Mouse (Mus musculus): ENCODE results near the gene Skint1.
"Not testable (repeated sequence)": the region's sequence is repeated elsewhere in the genome, so short reads cannot be mapped to it uniquely, and the experiment has no call there.

Skint1 gene

DNA sequence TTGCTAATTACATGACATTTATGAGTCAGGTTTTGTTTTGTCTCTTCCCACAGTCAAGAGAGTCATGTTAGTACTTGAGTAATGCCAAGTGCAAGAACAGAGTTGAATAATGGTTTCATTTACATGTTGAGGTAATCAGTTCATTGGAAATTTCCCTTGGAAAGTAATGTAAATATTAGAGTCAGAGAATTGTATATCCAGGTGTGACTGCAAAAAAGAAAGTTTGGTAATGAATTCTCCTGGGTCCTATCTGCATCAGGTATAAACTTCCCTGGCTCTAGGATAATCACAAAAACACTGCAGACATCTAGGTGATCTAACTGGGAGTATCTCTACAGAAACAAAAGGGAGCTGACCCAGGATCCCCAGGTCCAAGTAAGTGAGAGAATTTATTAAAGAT is at the start of gene Skint1:
TSS of gene Skint1 (plus strand) at position 301 of the 400 bp plus-strand sequence.
- no peak for DNase-seq (ENCODE audit: low spot score in 2 of 2)

DNA sequence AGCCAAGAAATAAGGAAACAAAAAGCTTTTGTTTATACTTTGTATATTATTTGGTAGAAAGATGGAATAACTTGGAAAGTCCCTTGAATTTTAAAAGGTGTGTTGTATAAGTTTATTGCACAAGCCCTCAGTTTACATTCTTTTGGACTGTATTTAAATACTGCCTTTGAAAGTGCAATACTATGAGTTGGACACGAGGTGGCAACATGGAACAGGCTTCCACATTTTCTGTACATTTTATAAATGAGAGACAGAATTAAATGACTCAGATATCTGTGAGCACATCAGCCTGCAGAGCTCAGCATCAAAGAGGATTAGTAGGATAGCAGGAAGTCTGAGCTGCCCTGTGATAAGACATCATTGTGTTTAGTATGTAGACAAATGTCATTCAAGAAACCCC is 44.8 kb upstream of the Skint1 start:
- no peak for DNase-seq (ENCODE audit: low spot score in 2 of 2)

DNA sequence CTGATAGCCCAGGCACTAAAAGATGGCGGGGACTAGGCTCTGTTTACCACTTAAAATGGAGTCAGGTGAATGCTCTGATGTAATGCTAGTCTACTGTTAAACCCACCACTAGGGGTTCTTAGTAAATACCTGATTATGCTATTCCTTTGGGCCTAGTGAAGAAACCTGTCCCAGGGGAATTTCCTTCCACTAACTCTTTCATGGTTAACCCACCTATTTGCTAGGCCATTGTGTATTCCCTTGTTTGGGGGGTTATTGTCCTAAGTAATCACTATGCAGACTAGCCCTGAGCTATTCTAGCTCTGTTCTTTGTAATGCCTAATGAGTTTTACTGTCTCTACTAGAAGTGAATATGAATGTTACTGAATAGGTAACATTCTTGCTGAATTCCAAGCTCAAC is 42.8 kb upstream of the Skint1 start:
- not testable (repeated sequence) for DNase-seq (ENCODE audit: low spot score in 2 of 2)

DNA sequence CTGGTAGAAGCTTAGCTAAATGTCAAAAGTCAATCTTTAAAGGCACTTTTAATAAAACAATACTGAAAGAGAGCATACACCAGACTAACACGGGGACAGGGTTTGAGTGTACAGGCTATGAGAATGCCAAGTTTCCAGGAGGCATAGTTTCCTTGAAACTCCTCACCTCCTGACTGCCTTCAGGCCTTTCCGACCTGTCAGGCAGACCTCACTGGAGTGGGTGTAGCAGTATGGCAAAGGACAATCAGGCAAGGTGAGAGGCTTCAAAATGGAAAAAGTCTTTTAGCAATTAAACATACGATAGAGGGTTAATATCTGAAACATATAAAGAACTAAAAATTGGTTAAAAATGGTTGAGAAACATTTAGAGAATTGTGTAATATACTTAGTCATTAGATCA is 42.4 kb upstream of the Skint1 start:
- DNase-seq (ENCODE audit: low spot score in 2 of 2), result no peak

DNA sequence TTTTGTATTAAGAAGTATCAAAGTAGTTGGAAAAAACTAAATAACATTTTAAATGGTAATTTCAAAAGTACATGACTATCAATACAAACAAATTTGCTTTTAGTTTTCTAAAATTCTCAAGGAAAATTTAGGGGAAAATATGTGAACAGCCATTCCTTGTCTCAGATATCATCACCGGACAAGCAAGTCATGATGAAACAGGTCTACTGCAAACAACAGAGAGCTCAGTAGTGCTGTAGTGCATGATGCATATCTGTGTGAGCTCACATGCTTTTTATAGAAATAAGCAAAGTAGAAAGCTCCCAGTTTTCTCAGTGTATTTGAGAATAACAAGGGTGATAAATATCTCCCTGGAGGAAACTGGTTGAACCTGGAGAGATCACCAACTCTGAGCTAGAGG is 33.4 kb upstream of the Skint1 start, which contains the start of gene Skint7:
TSS of gene Skint7 (plus strand) at position 301 of the 400 bp plus-strand sequence.
- DNase-seq (ENCODE audit: low spot score in 2 of 2), result no peak

DNA sequence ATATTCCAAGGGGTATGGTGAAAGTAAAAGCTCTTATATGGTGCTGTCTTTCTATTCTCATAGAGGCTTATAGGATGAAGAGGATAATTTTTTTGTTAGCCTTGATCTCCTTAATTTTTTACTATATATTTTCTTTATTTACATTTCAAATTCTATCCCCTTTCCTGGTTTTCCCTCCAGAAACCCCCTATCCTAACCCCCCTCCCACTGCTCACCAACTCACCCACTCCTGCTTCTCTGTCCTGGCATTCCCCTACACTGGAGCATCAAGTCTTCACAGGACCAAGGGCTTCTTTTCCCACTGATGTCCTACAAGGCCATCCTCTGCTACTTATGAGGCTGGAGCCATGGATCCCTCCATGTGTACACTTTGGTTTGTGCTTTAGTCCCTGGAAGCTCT is 65.6 kb downstream of the Skint1 start, which contains the start of gene Skint4:
TSS of gene Skint4 (plus strand) at position 301 of the 400 bp plus-strand sequence.
- DNase-seq (ENCODE audit: low spot score in 2 of 2), result no peak
